In genomic region chr5:107598380-107598779, GRCm38 (mm10) we compare ENCODE assay signal across 8 mouse cellular contexts. TPM values are rescaled to one million over a fixed set of nuclear protein-coding genes. Genes with fewer than 3 reads are reported as not detected.
DNase-seq lines count a peak whose midpoint lies in the region; ATAC-seq and TF ChIP-seq lines count a peak whose summit lies in the region.

No protein-coding gene starts in this region.

- DNase-seq in liver, embryonic 11.5 days (ENCODE audit: low spot score): no peak
- DNase-seq in liver: no peak
- no peak for DNase-seq in gastrocnemius, postnatal 25 days
- DNase-seq in frontal cortex, postnatal 25 days (ENCODE audit: low spot score in 2 of 2): no peak

- H3K27ac ChIP-seq in liver, embryonic 11.5 days (ENCODE audit: low read depth, low read length): no peak overlapping the region
- H3K27ac ChIP-seq in bone marrow macrophage, adult 2 months (ENCODE audit: insufficient read depth, low read depth, low read length): no peak overlapping the region
- H3K27ac ChIP-seq in intestine, embryonic 15.5 days: no peak overlapping the region
- H3K27ac ChIP-seq in neural tube, embryonic 13.5 days (replicated peaks): no peak overlapping the region

- H3K4me1 ChIP-seq in liver, embryonic 11.5 days (replicated peaks; ENCODE audit: control insufficient read depth, insufficient read depth, low read length): no peaks in the 10 kb centered on the region
- peaks cover 13% of the 10 kb centered on the region for H3K4me1 ChIP-seq in bone marrow macrophage, adult 2 months (ENCODE audit: control insufficient read depth, insufficient read depth, low read length)
- no peaks in the 10 kb centered on the region; the same call in 1 of the 2 replicates for H3K4me1 ChIP-seq in intestine, embryonic 15.5 days (replicated peaks)
- peaks cover 14% of the 10 kb centered on the region for H3K4me1 ChIP-seq in neural tube, embryonic 13.5 days (replicated peaks)

- H3K36me3 ChIP-seq in liver, embryonic 11.5 days (ENCODE audit: control insufficient read depth, insufficient read depth, low read length): peaks cover 9% of the 10 kb centered on the region
- 0 out of 2 replicates have a peak, but pooled peaks cover 8% of the 10 kb centered on the region for H3K36me3 ChIP-seq in intestine, embryonic 15.5 days
- peaks cover 17% of the 10 kb centered on the region for H3K36me3 ChIP-seq in neural tube, embryonic 13.5 days

- H3K27me3 ChIP-seq in liver, embryonic 11.5 days (replicated peaks; ENCODE audit: control insufficient read depth, insufficient read depth, low read length): no peaks in the 10 kb centered on the region
- no peaks in the 10 kb centered on the region for H3K27me3 ChIP-seq in intestine, embryonic 15.5 days (replicated peaks)
- H3K27me3 ChIP-seq in neural tube, embryonic 13.5 days: no peaks in the 10 kb centered on the region

- peak overlapping the region; percentile 76 for H3K4me3 ChIP-seq in liver, embryonic 11.5 days (ENCODE audit: low read depth, low read length)
- peak overlapping the region; percentile 100 for H3K4me3 ChIP-seq in bone marrow macrophage, adult 2 months (ENCODE audit: insufficient read depth, low read length)
- H3K4me3 ChIP-seq in intestine, embryonic 15.5 days (replicated peaks): peak overlapping the region; percentile 66
- peak overlapping the region; percentile 74 for H3K4me3 ChIP-seq in neural tube, embryonic 13.5 days

- H3K4me2 ChIP-seq in liver, embryonic 11.5 days: peak overlapping the region; percentile 78
- peak overlapping the region; percentile 76 for H3K4me2 ChIP-seq in intestine, embryonic 15.5 days (replicated peaks)
- H3K4me2 ChIP-seq in neural tube, embryonic 13.5 days: peak overlapping the region; percentile 64

- ATAC-seq in liver, embryonic 11.5 days (replicated peaks; ENCODE audit: low FRiP score): no peak
- ATAC-seq in intestine, embryonic 15.5 days: no peak
- ATAC-seq in neural tube, embryonic 13.5 days (ENCODE audit: low read depth): no peak
- no peak for ATAC-seq in monocyte, adult 5-6 weeks (replicated peaks; ENCODE audit: insufficient number of reproducible peaks, low FRiP score, low TSS enrichment, poor library complexity, severe bottlenecking)

- peak overlapping the region; percentile 86 for H3K9ac ChIP-seq in liver, embryonic 11.5 days (ENCODE audit: low read depth, low read length)
- H3K9ac ChIP-seq in intestine, embryonic 15.5 days: no peak overlapping the region
- peak overlapping the region; percentile 82 for H3K9ac ChIP-seq in neural tube, embryonic 13.5 days

- TF ChIP-seq CTCF in bone marrow macrophage, adult 2 months (IDR thresholded peaks at IDR 0.05; ENCODE audit: low read depth, low read length): no peak

- no peaks in the 10 kb centered on the region for H3K9me3 ChIP-seq in liver, embryonic 11.5 days (ENCODE audit: control insufficient read depth, low read length)
- no peaks in the 10 kb centered on the region for H3K9me3 ChIP-seq in intestine, embryonic 15.5 days
- no peaks in the 10 kb centered on the region for H3K9me3 ChIP-seq in neural tube, embryonic 13.5 days

- WGBS in liver, embryonic 11.5 days: 17% methylated on average over 4 of the region's 4 CpGs
- WGBS in intestine, embryonic 15.5 days: 23% methylated on average over 4 of the region's 4 CpGs
- WGBS in neural tube, embryonic 13.5 days: 24% methylated on average over 4 of the region's 4 CpGs

- TF ChIP-seq POLR2A in bone marrow macrophage, adult 2 months (IDR thresholded peaks at IDR 0.05; ENCODE audit: borderline replicate concordance, low read depth, low read length): no peak

RNA-seq across cellular contexts. Expression of gene Glmn, which starts 0.7 kb away (rescaled TPM):
- polyA plus RNA-seq in liver, embryonic 11.5 days (2014; fragmentation: Nextera tagmentation; extraction: Ambion mirVana): 20.6 and 22.7 TPM in 2 replicates
- 11.1 and 13.9 TPM in 2 replicates for polyA plus RNA-seq in bone marrow macrophage, adult 2 months (2012; ENCODE audit: insufficient read depth, insufficient read length, missing spikeins)
- polyA plus RNA-seq in intestine, embryonic 15.5 days (2015; fragmentation: Nextera tagmentation; extraction: Ambion mirVana): 23.5 and 28.9 TPM in 2 replicates
- 37.2 and 37.9 TPM in 2 replicates for polyA plus RNA-seq in neural tube, embryonic 13.5 days (2015; fragmentation: Nextera tagmentation; extraction: Ambion mirVana)
- total RNA-seq in gastrocnemius, postnatal 25 days (2021): 1 to 10 TPM; 5.3 to 5.8 TPM
- total RNA-seq in monocyte, adult 5-6 weeks (2017): 1.2 to 11.4 TPM (median 10.2 TPM) in 3 replicates

RNA-seq across cellular contexts. Expression of gene Rpap2, which starts 1.2 kb away (rescaled TPM):
- polyA plus RNA-seq in liver, embryonic 11.5 days (2014; fragmentation: Nextera tagmentation; extraction: Ambion mirVana): 15.0 and 17.1 TPM in 2 replicates
- 11.2 and 11.7 TPM in 2 replicates for polyA plus RNA-seq in bone marrow macrophage, adult 2 months (2012; ENCODE audit: insufficient read depth, insufficient read length, missing spikeins)
- polyA plus RNA-seq in intestine, embryonic 15.5 days (2015; fragmentation: Nextera tagmentation; extraction: Ambion mirVana): 14.0 and 15.2 TPM in 2 replicates
- polyA plus RNA-seq in neural tube, embryonic 13.5 days (2015; fragmentation: Nextera tagmentation; extraction: Ambion mirVana): 21.8 and 23.8 TPM in 2 replicates
- total RNA-seq in gastrocnemius, postnatal 25 days (2021): 10 to 100 TPM; 10.3 to 11.3 TPM
- 13.2 to 30.6 TPM (median 14.8 TPM) in 3 replicates for total RNA-seq in monocyte, adult 5-6 weeks (2017)
